Mouse (Mus musculus) ES-E14 (cell line): ENCODE measurements around the gene Gm5426.

Experiments
- CHD2 ChIP-seq: IDR thresholded peaks from 2 replicates; pipeline ENCODE4 v1.6.1; 2014; ENCODE audit warnings: mild to moderate bottlenecking, low read depth, low read length, inconsistent platforms
- HCFC1 ChIP-seq: IDR thresholded peaks from 2 replicates; pipeline ENCODE4 v1.6.1; 2012; ENCODE audit warnings: low read length, inconsistent platforms, borderline replicate concordance; ENCODE audit not compliant: insufficient read depth
- MAFK ChIP-seq: IDR thresholded peaks from 2 replicates; pipeline ENCODE4 v1.6.1; 2014; ENCODE audit warnings: mild to moderate bottlenecking, low read depth, low read length, inconsistent platforms; ENCODE audit not compliant: insufficient read depth
- ZC3H11A ChIP-seq: IDR thresholded peaks from 2 replicates; pipeline ENCODE4 v1.6.1; 2012; ENCODE audit warnings: low read depth, mild to moderate bottlenecking, inconsistent platforms, low read length, borderline replicate concordance
- ZNF384 ChIP-seq: IDR thresholded peaks from 2 replicates; pipeline ENCODE4 v1.6.1; 2012; ENCODE audit warnings: low read depth, low read length, inconsistent platforms

DNA sequence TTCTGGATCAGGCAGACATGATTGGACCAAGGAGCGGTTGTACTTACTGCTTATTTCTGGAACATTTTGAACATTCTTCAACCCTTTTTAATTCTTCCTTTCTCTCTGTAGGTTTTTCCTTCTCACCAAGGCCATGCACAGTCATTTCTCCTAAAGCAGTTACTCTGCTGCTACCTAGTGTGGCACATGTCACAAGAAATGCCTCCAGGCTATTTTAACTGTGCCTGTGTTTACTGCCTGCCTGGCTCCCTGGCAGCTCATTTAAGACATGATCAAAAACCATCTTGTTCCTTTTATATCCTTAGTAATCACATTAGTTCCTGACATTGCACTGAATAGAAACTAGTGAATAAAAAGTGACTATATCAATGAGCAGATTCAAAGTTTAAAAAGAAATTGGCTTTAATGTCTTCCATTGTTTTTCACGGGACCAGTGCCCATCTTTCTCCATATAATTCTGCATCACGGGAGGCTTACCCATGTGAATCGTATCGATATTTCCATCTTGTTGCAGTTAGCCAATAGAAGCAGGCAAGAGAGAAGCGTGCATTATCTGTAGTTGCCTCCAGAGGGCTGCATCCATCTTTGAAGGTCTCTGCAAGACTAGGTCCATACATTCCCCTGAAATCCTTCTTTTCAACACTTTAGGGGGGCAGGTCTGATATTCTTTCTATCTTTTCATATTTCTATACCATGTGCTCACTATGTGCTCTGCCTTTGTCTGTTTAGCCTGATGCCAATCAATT is 45.7 kb downstream of the Gm5426 start:
- no peak for TF ChIP-seq HCFC1
- TF ChIP-seq ZC3H11A = no peak
- no peak for TF ChIP-seq MAFK
- TF ChIP-seq ZNF384 = no peak
- no peak for TF ChIP-seq CHD2
